Mouse (Mus musculus) midbrain, embryonic 10.5 days (tissue): ENCODE results near the gene Gm10638. TPM values are rescaled to one million over a fixed set of nuclear protein-coding genes. Genes with fewer than 3 reads are reported as not detected.
A peak's percentile ranks its signal among the peaks of the same experiment; 100 is the strongest.

ENCODE experiments used
- DNase-seq: peaks from one replicate; pipeline ENCODE4 v3.0.0-alpha.2; 2017; ENCODE audit warnings: low spot score
- H3K27ac ChIP-seq: fragments of 300-500 bp; sonication (generic); replicated peaks from 2 replicates; pipeline ENCODE4 v1.5.1; 2016; ENCODE audit warnings: mild to moderate bottlenecking
- H3K27me3 ChIP-seq: fragments of 300-500 bp; sonication (generic); 2 replicates; pipeline ENCODE4 v1.6.1; 2016; ENCODE audit warnings: low read depth, mild to moderate bottlenecking; ENCODE audit not compliant: poor library complexity, severe bottlenecking
- H3K36me3 ChIP-seq: fragments of 300-500 bp; sonication (generic); 2 replicates; pipeline ENCODE4 v1.6.1; 2016; ENCODE audit warnings: mild to moderate bottlenecking, moderate library complexity
- H3K4me1 ChIP-seq: fragments of 300-500 bp; sonication (generic); 2 replicates; pipeline ENCODE4 v1.6.1; 2016
- H3K4me3 ChIP-seq: fragments of 300-500 bp; sonication (generic); 2 replicates; pipeline ENCODE4 v1.5.1; 2016; ENCODE audit warnings: mild to moderate bottlenecking, moderate library complexity
- H3K9me3 ChIP-seq: fragments of 300-500 bp; sonication (generic); replicated peaks from 2 replicates; pipeline ENCODE4 v1.6.1; 2016; ENCODE audit warnings: mild to moderate bottlenecking
- WGBS: fragments of 180-500 bp; shearing (Covaris S2); methylation state at CpG from one replicate; pipeline ENCODE4 v1.1.7; 2016; 5-methylcytosine and 5-hydroxymethylcytosine counted together
- polyA plus RNA-seq: library from polyadenylated mRNA; unstranded; fragments of >200 nt; fragmentation: Nextera tagmentation; extraction: Ambion mirVana; gene quantifications from 2 replicates; pipeline ENCODE4 v1.2.1, GENCODE M21; 2016

The Gm10638 gene
- polyA plus RNA-seq, 1 experiment from 2014 or later = 4.7 TPM

- 7% methylated on average over 18 of the region's 18 CpGs for WGBS
- peak overlapping the region; percentile 100 for H3K27ac ChIP-seq
- DNase-seq = no peak
- H3K9me3 ChIP-seq = no peaks in the 10 kb centered on the region
- no peaks in the 10 kb centered on the region for H3K27me3 ChIP-seq
- peak overlapping the region; percentile 94 for H3K4me3 ChIP-seq
- H3K4me1 ChIP-seq = peaks cover 38% of the 10 kb centered on the region
- H3K36me3 ChIP-seq = no peaks in the 10 kb centered on the region; the same call in 1 of the 2 replicates
These were observed 932 bp upstream of the Gm10638 start for GRCm38 (mm10) chr8:86744313-86745220.

- peak overlapping the region; percentile 100 for H3K27ac ChIP-seq
- peak; percentile 92 for DNase-seq
- H3K4me3 ChIP-seq = peak overlapping the region; percentile 94
- H3K4me1 ChIP-seq = peaks cover 38% of the 10 kb centered on the region
- no peaks in the 10 kb centered on the region for H3K9me3 ChIP-seq
- under 1% methylated on average over 70 of the region's 70 CpGs for WGBS
- H3K27me3 ChIP-seq = no peaks in the 10 kb centered on the region
- H3K36me3 ChIP-seq = no peaks in the 10 kb centered on the region
These were observed 489 bp downstream of the Gm10638 start for GRCm38 (mm10) chr8:86745935-86746441.

GRCm38 (mm10) chr8:86746511-86746910 is 1.0 kb downstream of the Gm10638 start:
- peak overlapping the region; percentile 94 for H3K4me3 ChIP-seq
- H3K9me3 ChIP-seq = no peaks in the 10 kb centered on the region
- WGBS = 3% methylated on average over 11 of the region's 11 CpGs
- H3K27me3 ChIP-seq = no peaks in the 10 kb centered on the region
- no peaks in the 10 kb centered on the region for H3K36me3 ChIP-seq
- peaks cover 36% of the 10 kb centered on the region for H3K4me1 ChIP-seq
- no peak for DNase-seq
- peak overlapping the region; percentile 100 for H3K27ac ChIP-seq

- peaks cover 12% of the 10 kb centered on the region for H3K4me1 ChIP-seq
- H3K9me3 ChIP-seq = no peaks in the 10 kb centered on the region
- 60% methylated on average over 2 of the region's 2 CpGs for WGBS
- no peaks in the 10 kb centered on the region for H3K27me3 ChIP-seq
- no peak overlapping the region for H3K4me3 ChIP-seq
- H3K27ac ChIP-seq = no peak overlapping the region
- no peak for DNase-seq
- no peaks in the 10 kb centered on the region for H3K36me3 ChIP-seq
These were observed 4.3 kb downstream of the Gm10638 start for GRCm38 (mm10) chr8:86749842-86750241.

GRCm38 (mm10) chr8:86756948-86757733 is 11.6 kb downstream of the Gm10638 start:
- H3K36me3 ChIP-seq = no peaks in the 10 kb centered on the region
- peak overlapping the region; percentile 25; the same call in 1 of the 2 replicates for H3K4me3 ChIP-seq
- H3K27ac ChIP-seq = peak overlapping the region; percentile 35; the same call in 1 of the 2 replicates
- H3K9me3 ChIP-seq = no peaks in the 10 kb centered on the region
- WGBS = 26% methylated on average over 23 of the region's 23 CpGs
- peaks cover 6% of the 10 kb centered on the region for H3K27me3 ChIP-seq
- H3K4me1 ChIP-seq = peaks cover 8% of the 10 kb centered on the region
- DNase-seq = peak; percentile 37

- no peaks in the 10 kb centered on the region for H3K36me3 ChIP-seq
- WGBS = 83% methylated on average over 3 of the region's 3 CpGs
- no peak for DNase-seq
- H3K4me3 ChIP-seq = no peak overlapping the region
- peaks cover 8% of the 10 kb centered on the region for H3K4me1 ChIP-seq
- no peaks in the 10 kb centered on the region for H3K9me3 ChIP-seq
- H3K27me3 ChIP-seq = peaks cover 11% of the 10 kb centered on the region
- H3K27ac ChIP-seq = no peak overlapping the region
These were observed 13.2 kb downstream of the Gm10638 start for GRCm38 (mm10) chr8:86758651-86759050.

- no peak for DNase-seq
- Histone ChIP-seq H3K27ac (no peak overlapping the region), H3K4me1 (peaks cover 8% of the 10 kb centered on the region), H3K36me3 (no peaks in the 10 kb centered on the region), H3K9me3 (no peaks in the 10 kb centered on the region), H3K27me3 (peaks cover 11% of the 10 kb centered on the region), H3K4me3 (no peak overlapping the region)
- 62% methylated on average over 4 of the region's 4 CpGs for WGBS
These were observed 13.6 kb downstream of the Gm10638 start for GRCm38 (mm10) chr8:86759090-86759491.

GRCm38 (mm10) chr8:86760746-86761145 is 15.2 kb downstream of the Gm10638 start:
- Histone ChIP-seq H3K4me1 (peaks cover 8% of the 10 kb centered on the region), H3K27me3 (peaks cover 11% of the 10 kb centered on the region), H3K27ac (no peak overlapping the region), H3K9me3 (no peaks in the 10 kb centered on the region), H3K4me3 (no peak overlapping the region), H3K36me3 (no peaks in the 10 kb centered on the region)
- WGBS = 67% methylated on average over 6 of the region's 6 CpGs
- no peak for DNase-seq

- no peaks in the 10 kb centered on the region for H3K36me3 ChIP-seq
- H3K4me3 ChIP-seq = no peak overlapping the region
- H3K4me1 ChIP-seq = no peaks in the 10 kb centered on the region
- WGBS = 65% methylated on average over 5 of the region's 5 CpGs
- DNase-seq = no peak
- H3K9me3 ChIP-seq = no peaks in the 10 kb centered on the region
- H3K27ac ChIP-seq = no peak overlapping the region
- peaks cover 10% of the 10 kb centered on the region for H3K27me3 ChIP-seq
These were observed 17.3 kb downstream of the Gm10638 start for GRCm38 (mm10) chr8:86762806-86763205.

- WGBS = 91% methylated on average over 10 of the region's 10 CpGs
- Histone ChIP-seq H3K4me1 (no peaks in the 10 kb centered on the region), H3K27ac (no peak overlapping the region), H3K27me3 (0 out of 2 replicates have a peak, but pooled peaks cover 5% of the 10 kb centered on the region), H3K36me3 (no peaks in the 10 kb centered on the region), H3K9me3 (no peaks in the 10 kb centered on the region), H3K4me3 (no peak overlapping the region)
- DNase-seq = no peak
These were observed 19.7 kb downstream of the Gm10638 start for GRCm38 (mm10) chr8:86765155-86765554.

GRCm38 (mm10) chr8:86765669-86766068 is 20.2 kb downstream of the Gm10638 start:
- WGBS = 95% methylated on average over 8 of the region's 8 CpGs
- no peak for DNase-seq
- H3K27me3 ChIP-seq = 0 out of 2 replicates have a peak, but pooled peaks cover 5% of the 10 kb centered on the region
- H3K4me1 ChIP-seq = no peaks in the 10 kb centered on the region
- H3K9me3 ChIP-seq = no peaks in the 10 kb centered on the region
- no peaks in the 10 kb centered on the region for H3K36me3 ChIP-seq
- H3K4me3 ChIP-seq = no peak overlapping the region
- no peak overlapping the region for H3K27ac ChIP-seq

GRCm38 (mm10) chr8:86766548-86767211 is 21.2 kb downstream of the Gm10638 start:
- H3K27me3 ChIP-seq = 0 out of 2 replicates have a peak, but pooled peaks cover 5% of the 10 kb centered on the region
- no peak for DNase-seq
- no peaks in the 10 kb centered on the region for H3K4me1 ChIP-seq
- no peak overlapping the region for H3K27ac ChIP-seq
- no peaks in the 10 kb centered on the region for H3K9me3 ChIP-seq
- WGBS = 89% methylated on average over 9 of the region's 9 CpGs
- H3K4me3 ChIP-seq = no peak overlapping the region
- H3K36me3 ChIP-seq = no peaks in the 10 kb centered on the region
